Mouse (Mus musculus): ENCODE measurements at regions not wholly inside any gene's neighbourhood (a gene's known extent, or its start where the extent isn't known, plus 50 kb on each side); places are given as distances from the start of the nearest gene placed in this dataset.
"Not testable (repeated sequence)": the region's sequence is repeated elsewhere in the genome, so short reads cannot be mapped to it uniquely, and the experiment has no call there.

- WGBS, result 64% methylated on average over 1 of the region's 1 CpGs
These were observed 87.9 kb upstream of the Scaf8 start for GRCm38 (mm10) chr17:3026859-3027258.

GRCm38 (mm10) chr17:3027376-3027775 is 87.4 kb upstream of the Scaf8 start:
- Histone ChIP-seq H3K27ac (ENCODE audit: low read depth, low read length) (no peak overlapping the region), H3K9ac (ENCODE audit: low read depth, low read length) (no peak overlapping the region), H3K27me3 (replicated peaks; ENCODE audit: control insufficient read depth, insufficient read depth, low read length) (no peaks in the 10 kb centered on the region), H3K36me3 (ENCODE audit: control insufficient read depth, insufficient read depth, low read length) (no peaks in the 10 kb centered on the region), H3K4me2 (ENCODE audit: low read length) (no peak overlapping the region), H3K9me3 (ENCODE audit: control insufficient read depth, low read length) (peaks cover 16% of the 10 kb centered on the region), H3K4me3 (ENCODE audit: low read length) (no peak overlapping the region), H3K4me1 (ENCODE audit: control insufficient read depth, insufficient read depth, low read depth, low read length) (no peaks in the 10 kb centered on the region)
- ATAC-seq, result no peak
- WGBS, result 84% methylated on average over 4 of the region's 4 CpGs

More at GRCm38 (mm10) chr17:3026859-3027258, 87.9 kb upstream of the Scaf8 start:
- H3K4me1 ChIP-seq (ENCODE audit: control insufficient read depth, insufficient read depth, low read depth, low read length); H3K27me3 ChIP-seq (replicated peaks; ENCODE audit: control insufficient read depth, insufficient read depth, low read length); H3K4me3 ChIP-seq (ENCODE audit: low read length); H3K9ac ChIP-seq (ENCODE audit: low read depth, low read length); H3K36me3 ChIP-seq (ENCODE audit: control insufficient read depth, insufficient read depth, low read length); H3K4me2 ChIP-seq (ENCODE audit: low read length); ATAC-seq; H3K27ac ChIP-seq (ENCODE audit: low read depth, low read length): not testable (repeated sequence)
- peaks cover 18% of the 10 kb centered on the region for H3K9me3 ChIP-seq (ENCODE audit: control insufficient read depth, low read length)

- H3K27ac ChIP-seq (ENCODE audit: low read depth, low read length); H3K27me3 ChIP-seq (replicated peaks; ENCODE audit: control insufficient read depth, insufficient read depth, low read length); H3K4me3 ChIP-seq (ENCODE audit: low read length); H3K4me2 ChIP-seq (ENCODE audit: low read length); H3K9ac ChIP-seq (ENCODE audit: low read depth, low read length); H3K36me3 ChIP-seq (ENCODE audit: control insufficient read depth, insufficient read depth, low read length); H3K4me1 ChIP-seq (ENCODE audit: control insufficient read depth, insufficient read depth, low read depth, low read length): not testable (repeated sequence)
- H3K9me3 ChIP-seq (ENCODE audit: control insufficient read depth, low read length), result peaks cover 16% of the 10 kb centered on the region
- 64% methylated on average over 2 of the region's 2 CpGs for WGBS
- peak; percentile 72 for ATAC-seq
These were observed 85.0 kb upstream of the Scaf8 start for GRCm38 (mm10) chr17:3029750-3030149.

- no peak for ATAC-seq
- 61% methylated on average over 2 of the region's 2 CpGs for WGBS
- H3K4me2 ChIP-seq (ENCODE audit: low read length), result no peak overlapping the region
- no peaks in the 10 kb centered on the region for H3K4me1 ChIP-seq (ENCODE audit: control insufficient read depth, insufficient read depth, low read depth, low read length)
- no peak overlapping the region for H3K4me3 ChIP-seq (ENCODE audit: low read length)
- H3K36me3 ChIP-seq (ENCODE audit: control insufficient read depth, insufficient read depth, low read length), result no peaks in the 10 kb centered on the region
- H3K27ac ChIP-seq (ENCODE audit: low read depth, low read length), result no peak overlapping the region
- H3K27me3 ChIP-seq (replicated peaks; ENCODE audit: control insufficient read depth, insufficient read depth, low read length), result no peaks in the 10 kb centered on the region
- H3K9me3 ChIP-seq (ENCODE audit: control insufficient read depth, low read length), result peaks cover 11% of the 10 kb centered on the region
- no peak overlapping the region for H3K9ac ChIP-seq (ENCODE audit: low read depth, low read length)
These were observed 79.7 kb upstream of the Scaf8 start for GRCm38 (mm10) chr17:3035099-3035498.

GRCm38 (mm10) chr17:3037145-3037870 is 77.5 kb upstream of the Scaf8 start:
- WGBS, result 48% methylated on average over 3 of the region's 3 CpGs
- Histone ChIP-seq H3K4me2 (ENCODE audit: low read length) (no peak overlapping the region), H3K27me3 (replicated peaks; ENCODE audit: control insufficient read depth, insufficient read depth, low read length) (no peaks in the 10 kb centered on the region), H3K9ac (ENCODE audit: low read depth, low read length) (no peak overlapping the region), H3K4me3 (ENCODE audit: low read length) (no peak overlapping the region), H3K9me3 (ENCODE audit: control insufficient read depth, low read length) (peaks cover 8% of the 10 kb centered on the region), H3K4me1 (ENCODE audit: control insufficient read depth, insufficient read depth, low read depth, low read length) (no peaks in the 10 kb centered on the region), H3K27ac (ENCODE audit: low read depth, low read length) (no peak overlapping the region), H3K36me3 (ENCODE audit: control insufficient read depth, insufficient read depth, low read length) (no peaks in the 10 kb centered on the region)
- ATAC-seq, result no peak

- no peak overlapping the region for H3K4me3 ChIP-seq (ENCODE audit: low read length)
- H3K27ac ChIP-seq (ENCODE audit: low read depth, low read length), result no peak overlapping the region
- H3K36me3 ChIP-seq (ENCODE audit: control insufficient read depth, insufficient read depth, low read length), result no peaks in the 10 kb centered on the region
- peaks cover 8% of the 10 kb centered on the region for H3K9me3 ChIP-seq (ENCODE audit: control insufficient read depth, low read length)
- no peak overlapping the region for H3K4me2 ChIP-seq (ENCODE audit: low read length)
- no peaks in the 10 kb centered on the region for H3K27me3 ChIP-seq (replicated peaks; ENCODE audit: control insufficient read depth, insufficient read depth, low read length)
- no peak overlapping the region for H3K9ac ChIP-seq (ENCODE audit: low read depth, low read length)
- no peaks in the 10 kb centered on the region for H3K4me1 ChIP-seq (ENCODE audit: control insufficient read depth, insufficient read depth, low read depth, low read length)
- WGBS, result 86% methylated on average over 1 of the region's 1 CpGs
- ATAC-seq, result no peak
These were observed 76.7 kb upstream of the Scaf8 start for GRCm38 (mm10) chr17:3038067-3038466.

- H3K4me3 ChIP-seq (ENCODE audit: low read length); H3K4me2 ChIP-seq (ENCODE audit: low read length); ATAC-seq; H3K9ac ChIP-seq (ENCODE audit: low read depth, low read length); H3K9me3 ChIP-seq (ENCODE audit: control insufficient read depth, low read length); H3K27me3 ChIP-seq (replicated peaks; ENCODE audit: control insufficient read depth, insufficient read depth, low read length); H3K36me3 ChIP-seq (ENCODE audit: control insufficient read depth, insufficient read depth, low read length); H3K4me1 ChIP-seq (ENCODE audit: control insufficient read depth, insufficient read depth, low read depth, low read length); H3K27ac ChIP-seq (ENCODE audit: low read depth, low read length): not testable (repeated sequence)
- 88% methylated on average over 20 of the region's 20 CpGs for WGBS
These were observed 70.3 kb upstream of the Scaf8 start for GRCm38 (mm10) chr17:3044520-3044919.

- H3K27ac ChIP-seq (ENCODE audit: low read depth, low read length); H3K4me1 ChIP-seq (ENCODE audit: control insufficient read depth, insufficient read depth, low read depth, low read length); H3K9ac ChIP-seq (ENCODE audit: low read depth, low read length); H3K27me3 ChIP-seq (replicated peaks; ENCODE audit: control insufficient read depth, insufficient read depth, low read length); ATAC-seq; H3K36me3 ChIP-seq (ENCODE audit: control insufficient read depth, insufficient read depth, low read length); H3K4me2 ChIP-seq (ENCODE audit: low read length); H3K9me3 ChIP-seq (ENCODE audit: control insufficient read depth, low read length); H3K4me3 ChIP-seq (ENCODE audit: low read length): not testable (repeated sequence)
- WGBS, result 82% methylated on average over 4 of the region's 4 CpGs
These were observed 60.9 kb upstream of the Scaf8 start for GRCm38 (mm10) chr17:3053859-3054258.

DNA sequence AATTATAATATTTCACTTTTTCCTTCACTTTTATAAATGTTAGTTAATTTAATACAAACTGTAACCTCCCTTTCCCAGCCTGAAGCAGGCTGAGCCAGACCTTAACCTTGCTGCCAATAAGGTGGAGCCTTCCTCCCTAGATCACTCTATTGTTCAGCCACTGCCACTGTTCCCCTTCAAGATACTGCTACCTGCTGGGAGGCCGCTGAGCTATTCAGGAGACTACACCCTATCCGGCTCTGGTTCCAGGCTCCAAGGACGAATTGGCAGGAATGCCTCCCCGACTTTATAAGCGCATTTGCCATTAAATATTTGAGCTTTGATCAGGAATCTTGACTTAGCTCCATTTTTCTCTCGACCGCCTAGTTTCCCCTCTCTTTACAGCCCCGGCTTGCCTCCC is 59.9 kb upstream of the Scaf8 start:
- H3K4me3 ChIP-seq (ENCODE audit: low read length); H3K36me3 ChIP-seq (ENCODE audit: control insufficient read depth, insufficient read depth, low read length); H3K4me2 ChIP-seq (ENCODE audit: low read length); ATAC-seq; H3K9me3 ChIP-seq (ENCODE audit: control insufficient read depth, low read length); H3K9ac ChIP-seq (ENCODE audit: low read depth, low read length); H3K27me3 ChIP-seq (replicated peaks; ENCODE audit: control insufficient read depth, insufficient read depth, low read length); H3K27ac ChIP-seq (ENCODE audit: low read depth, low read length); H3K4me1 ChIP-seq (ENCODE audit: control insufficient read depth, insufficient read depth, low read depth, low read length): not testable (repeated sequence)
- WGBS, result 38% methylated on average over 8 of the region's 8 CpGs

DNA sequence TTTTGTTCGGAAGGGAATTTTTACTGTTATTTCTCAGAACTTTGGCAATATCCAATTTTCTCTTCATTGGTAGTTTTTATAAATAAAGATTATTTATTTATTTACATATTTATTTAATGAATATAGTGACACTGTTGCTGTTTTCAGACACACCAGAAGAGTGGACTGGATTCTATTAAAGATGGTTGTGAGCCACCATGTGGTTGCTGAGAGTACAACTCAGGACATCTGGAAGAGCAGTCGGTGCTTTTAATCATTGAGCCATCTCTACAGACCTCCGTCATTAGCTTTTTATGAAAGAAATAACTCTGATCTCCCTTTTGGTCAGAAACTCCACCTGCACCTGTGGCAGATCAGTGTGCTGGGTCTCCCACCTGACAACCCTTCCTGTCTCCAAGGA is 59.4 kb upstream of the Scaf8 start:
- H3K9ac ChIP-seq (ENCODE audit: low read depth, low read length); H3K36me3 ChIP-seq (ENCODE audit: control insufficient read depth, insufficient read depth, low read length); H3K27me3 ChIP-seq (replicated peaks; ENCODE audit: control insufficient read depth, insufficient read depth, low read length); H3K27ac ChIP-seq (ENCODE audit: low read depth, low read length); ATAC-seq; H3K4me1 ChIP-seq (ENCODE audit: control insufficient read depth, insufficient read depth, low read depth, low read length); H3K9me3 ChIP-seq (ENCODE audit: control insufficient read depth, low read length); H3K4me3 ChIP-seq (ENCODE audit: low read length); H3K4me2 ChIP-seq (ENCODE audit: low read length): not testable (repeated sequence)
- 86% methylated on average over 3 of the region's 3 CpGs for WGBS
